Mouse (Mus musculus): ENCODE measurements around the gene Bcl11b. TPM values are rescaled to one million over a fixed set of nuclear protein-coding genes. Genes with fewer than 3 reads are reported as not detected.

The Bcl11b gene
- polyA plus RNA-seq, 1 experiment from 2014 or later, result 3.5 TPM

DNA sequence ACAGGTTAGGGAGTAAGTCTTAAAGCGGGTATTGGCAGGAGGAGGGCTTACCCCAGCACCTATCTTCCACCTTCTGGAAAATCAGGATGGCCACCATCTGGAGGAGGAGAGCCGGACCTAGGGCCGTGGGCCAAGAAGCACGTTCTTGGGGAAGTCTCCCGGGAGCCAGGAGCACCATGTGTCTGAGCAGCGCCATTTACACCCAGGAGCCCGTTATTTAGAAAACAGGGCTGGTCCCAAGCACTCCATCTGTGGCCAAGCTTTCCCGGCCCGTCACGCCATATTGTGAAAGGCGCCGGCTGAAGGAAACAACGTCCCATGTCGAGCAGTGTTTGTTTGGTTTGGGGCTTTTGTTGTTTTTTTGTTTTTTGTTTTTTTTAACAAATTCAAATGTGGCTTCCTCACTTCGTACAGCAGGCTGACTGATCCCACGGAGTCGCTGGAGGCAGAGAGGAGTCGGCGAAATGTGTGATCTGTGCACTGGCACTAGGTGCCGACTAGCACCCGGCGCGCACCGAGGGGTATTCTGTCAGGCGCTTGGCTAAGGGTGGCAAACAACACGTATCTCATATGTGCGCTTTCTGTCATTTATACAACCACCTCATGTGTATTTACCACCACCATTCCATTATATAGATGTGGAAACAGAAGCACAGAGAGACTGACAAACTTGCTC, 128.8 kb downstream of the Bcl11b start:
- Histone ChIP-seq H3K4me3 (ENCODE audit: low read length) (no peak overlapping the region), H3K4me2 (replicated peaks; ENCODE audit: low read depth, low read length) (no peak overlapping the region), H3K36me3 (ENCODE audit: control insufficient read depth, insufficient read depth, low read length) (no peaks in the 10 kb centered on the region), H3K9ac (ENCODE audit: low read depth, low read length) (no peak overlapping the region), H3K27ac (ENCODE audit: low read depth, low read length) (no peak overlapping the region), H3K9me3 (ENCODE audit: control insufficient read depth, low read length) (peaks cover 4% of the 10 kb centered on the region; the same call in 1 of the 2 replicates), H3K4me1 (ENCODE audit: control insufficient read depth, insufficient read depth, low read length) (no peaks in the 10 kb centered on the region), H3K27me3 (ENCODE audit: control insufficient read depth, insufficient read depth, low read length) (no peaks in the 10 kb centered on the region)
- 93% methylated on average over 27 of the region's 27 CpGs for WGBS
- no peak for ATAC-seq (ENCODE audit: low FRiP score, low TSS enrichment)

DNA sequence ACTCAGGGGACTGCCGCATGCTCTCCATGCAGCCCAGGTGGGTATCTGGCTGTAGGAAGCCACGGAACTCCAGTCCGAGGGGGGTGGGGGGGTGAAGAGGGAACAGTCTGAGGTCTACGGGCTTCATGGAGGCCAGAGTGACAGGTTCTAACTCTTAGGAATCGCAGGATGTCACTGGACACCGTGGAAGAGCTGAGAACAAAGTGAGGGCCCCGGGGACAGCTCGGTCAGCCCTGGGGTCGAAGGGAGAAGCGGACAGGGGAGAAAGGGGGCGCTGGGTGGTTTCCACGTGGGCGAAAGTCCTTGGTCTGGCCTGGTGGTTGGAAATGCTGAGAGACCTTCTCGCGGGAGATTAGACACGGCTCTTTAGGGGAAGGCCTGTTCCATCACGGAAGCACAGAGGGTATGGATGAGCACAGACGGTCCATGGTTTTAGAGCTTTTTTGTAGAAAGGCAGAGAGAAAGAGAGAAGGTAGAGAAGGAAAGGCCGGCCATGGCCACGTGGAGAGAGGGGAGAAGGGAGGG, 133.8 kb downstream of the Bcl11b start:
- Histone ChIP-seq H3K36me3 (ENCODE audit: control insufficient read depth, insufficient read depth, low read length) (no peaks in the 10 kb centered on the region), H3K27me3 (ENCODE audit: control insufficient read depth, insufficient read depth, low read length) (no peaks in the 10 kb centered on the region), H3K4me1 (ENCODE audit: control insufficient read depth, insufficient read depth, low read length) (no peaks in the 10 kb centered on the region), H3K9ac (ENCODE audit: low read depth, low read length) (no peak overlapping the region), H3K4me3 (ENCODE audit: low read length) (no peak overlapping the region), H3K9me3 (ENCODE audit: control insufficient read depth, low read length) (no peaks in the 10 kb centered on the region), H3K4me2 (replicated peaks; ENCODE audit: low read depth, low read length) (no peak overlapping the region), H3K27ac (ENCODE audit: low read depth, low read length) (no peak overlapping the region)
- no peak for ATAC-seq (ENCODE audit: low FRiP score, low TSS enrichment)
- 85% methylated on average over 20 of the region's 20 CpGs for WGBS

DNA sequence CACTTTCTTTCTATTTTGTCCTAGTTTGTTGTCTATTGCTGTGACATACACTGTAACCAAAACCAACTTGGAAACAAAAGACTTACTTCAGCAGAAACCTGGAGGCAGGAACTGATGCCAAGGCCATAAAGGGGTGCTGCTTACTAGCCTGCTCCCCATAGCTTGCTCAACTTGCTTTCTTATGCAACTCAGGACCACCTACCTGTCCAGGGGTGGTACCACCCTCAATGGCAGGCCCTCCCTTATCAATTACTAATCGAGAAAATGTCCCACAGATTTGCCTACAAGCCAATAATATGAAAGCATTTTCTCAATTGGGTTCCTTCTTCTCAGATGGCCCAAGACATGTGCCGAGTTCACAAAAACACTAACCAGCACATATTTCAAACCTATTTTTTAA, 135.1 kb downstream of the Bcl11b start:
- no peaks in the 10 kb centered on the region for H3K36me3 ChIP-seq (ENCODE audit: control insufficient read depth, insufficient read depth, low read length)
- no peak for ATAC-seq (ENCODE audit: low FRiP score, low TSS enrichment)
- H3K4me1 ChIP-seq (ENCODE audit: control insufficient read depth, insufficient read depth, low read length), result no peaks in the 10 kb centered on the region
- H3K27ac ChIP-seq (ENCODE audit: low read depth, low read length), result no peak overlapping the region
- H3K4me2 ChIP-seq (replicated peaks; ENCODE audit: low read depth, low read length), result no peak overlapping the region
- H3K4me3 ChIP-seq (ENCODE audit: low read length), result no peak overlapping the region
- H3K9me3 ChIP-seq (ENCODE audit: control insufficient read depth, low read length), result no peaks in the 10 kb centered on the region
- no peak overlapping the region for H3K9ac ChIP-seq (ENCODE audit: low read depth, low read length)
- no peaks in the 10 kb centered on the region for H3K27me3 ChIP-seq (ENCODE audit: control insufficient read depth, insufficient read depth, low read length)
- 92% methylated on average over 2 of the region's 2 CpGs for WGBS

Other genes starting within 250 kb of the Bcl11b start
- 49.4 and 77.7 TPM in 2 replicates for gene Setd3, start 175.7 kb upstream of the Bcl11b start, polyA plus RNA-seq (2014; fragmentation: Nextera tagmentation; extraction: Ambion mirVana)
- gene Ccnk, start 176.0 kb upstream of the Bcl11b start, polyA plus RNA-seq (2014; fragmentation: Nextera tagmentation; extraction: Ambion mirVana), result 6.9 and 8.1 TPM in 2 replicates

Measured in kidney, embryonic 14.5 days (tissue).